ENCODE assay signal across 12 mouse cellular contexts in genomic region chr12:108049625-108050024, GRCm38 (mm10). TPM values are rescaled to one million over a fixed set of nuclear protein-coding genes. Genes with fewer than 3 reads are reported as not detected.
DNase-seq lines count a peak whose midpoint lies in the region.
"Had no signal": no experiment of that assay in that cellular context is flagged by ENCODE, and none has a peak within 500 bp of the region (broad histone marks: within the 10 kb centered on the region; RNA-seq: fewer than 3 reads in every experiment).

No protein-coding gene starts in this region.

- peaks cover 27% of the 10 kb centered on the region; the same call in 1 of the 2 replicates for H3K27me3 ChIP-seq in heart, embryonic 10.5 days (ENCODE audit: insufficient read depth, poor library complexity, severe bottlenecking)
- H3K27me3 ChIP-seq: CH12.LX; liver, embryonic 13.5 days; stomach, embryonic 15.5 days had no signal

- H3K4me3 ChIP-seq in heart, embryonic 10.5 days = no peak overlapping the region
- H3K4me3 ChIP-seq: liver, embryonic 13.5 days; stomach, embryonic 15.5 days had no signal

- H3K27ac ChIP-seq in heart, embryonic 10.5 days = no peak overlapping the region
- H3K27ac ChIP-seq: liver, embryonic 13.5 days; stomach, embryonic 15.5 days had no signal

- H3K4me1 ChIP-seq in heart, embryonic 10.5 days = peaks cover 11% of the 10 kb centered on the region
- H3K4me1 ChIP-seq: liver, embryonic 13.5 days; stomach, embryonic 15.5 days had no signal

- DNase-seq in heart, adult 11 months = peak; percentile 95
- no peak for DNase-seq in heart, embryonic 10.5 days (ENCODE audit: low spot score)
- DNase-seq in right cerebral cortex, postnatal 10 days (ENCODE audit: low spot score in 2 of 2) = peak; percentile 60 to 64
- no peak for DNase-seq in right cerebral cortex, adult 18-20 months
- peak; percentile 17 to 26 for DNase-seq in gastrocnemius, postnatal 36 days
- peak; percentile 19 for DNase-seq in skeletal muscle tissue, adult 2 months (ENCODE audit: low read depth, low spot score)
- DNase-seq in lung, postnatal 36 days = no peak
- DNase-seq: liver, embryonic 13.5 days; retina, postnatal 1 day had no signal

- H3K9me3 ChIP-seq in heart, embryonic 10.5 days = no peaks in the 10 kb centered on the region
- H3K9me3 ChIP-seq: liver, embryonic 13.5 days; stomach, embryonic 15.5 days had no signal

- H3K36me3 ChIP-seq in heart, embryonic 10.5 days = no peaks in the 10 kb centered on the region
- H3K36me3 ChIP-seq: liver, embryonic 13.5 days; stomach, embryonic 15.5 days had no signal

- intact Hi-C loops in gastrocnemius, postnatal 36 days (cut with DNase I) = no loop called here

- 65% methylated on average over 13 of the region's 13 CpGs for WGBS in heart, embryonic 10.5 days

RNA-seq across cellular contexts. Expression of gene Bcl11b, which starts 46.2 kb away (rescaled TPM):
- 3.1 and 3.3 TPM in 2 replicates for polyA plus RNA-seq in heart, embryonic 10.5 days (2016; fragmentation: Nextera tagmentation; extraction: Ambion mirVana)
- 1 to 10 TPM in 1 of 2 experiments, not detected in 1; 1.3 TPM for total RNA-seq in gastrocnemius, postnatal 36 days (2021)
- total RNA-seq: CH12.LX; common myeloid progenitor, adult 5-6 weeks had no signal

Comparison
In these comparisons a context has a peak if more than half of its experiments do, and no peak if none do; other contexts are left out.
1. DNase-seq: peak in heart, adult 11 months (single experiment), right cerebral cortex, postnatal 10 days (2 of 2), gastrocnemius, postnatal 36 days (2 of 2) and skeletal muscle tissue, adult 2 months (single experiment); none in heart, embryonic 10.5 days (single experiment), right cerebral cortex, adult 18-20 months (single experiment) and lung, postnatal 36 days (single experiment).